Mouse (Mus musculus): ENCODE measurements around the gene Slc38a6. TPM values are rescaled to one million over a fixed set of nuclear protein-coding genes. Genes with fewer than 3 reads are reported as not detected.

The Slc38a6 gene
- total RNA-seq, 1 experiment = 17.4 TPM

DNA sequence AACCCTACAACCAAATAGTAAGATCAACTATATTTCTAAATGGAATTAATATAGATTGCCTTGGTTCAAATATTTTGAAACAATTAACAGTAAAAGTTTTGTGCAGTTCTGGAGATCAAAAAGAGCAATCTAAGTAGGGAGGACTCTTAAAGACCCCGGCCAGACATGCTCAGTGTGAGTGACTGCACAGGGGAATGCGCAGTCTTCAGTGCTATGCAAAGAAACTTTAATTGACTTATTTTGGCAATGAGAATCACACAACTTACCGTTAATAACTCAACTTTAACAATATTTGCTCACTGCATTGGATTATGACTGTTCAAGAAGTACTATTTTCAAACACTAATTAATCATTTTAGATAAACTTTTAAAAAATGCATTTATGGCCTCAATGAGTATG, 17.0 kb upstream of the Slc38a6 start:
- no peaks in the 10 kb centered on the region for H3K36me3 ChIP-seq (ENCODE audit: control insufficient read depth, insufficient read depth, low read length, poor library complexity, severe bottlenecking)
- DNase-seq (ENCODE audit: low read depth, low spot score) = no peak
- TF ChIP-seq HCFC1 (IDR thresholded peaks at IDR 0.05; ENCODE audit: borderline replicate concordance, insufficient read depth, low read length) = no peak
- TF ChIP-seq ZNF384 (IDR thresholded peaks at IDR 0.05; ENCODE audit: low read depth, low read length) = no peak
- no peak for TF ChIP-seq MAFK (IDR thresholded peaks at IDR 0.05; ENCODE audit: insufficient read depth, low read depth, low read length)
- no peak for TF ChIP-seq CHD2 (IDR thresholded peaks at IDR 0.05; ENCODE audit: low read depth, low read length)
- TF ChIP-seq ZC3H11A (IDR thresholded peaks at IDR 0.05; ENCODE audit: borderline replicate concordance, low read depth, low read length) = no peak
- in situ Hi-C loops (cut with MboI; ENCODE audit: low sequenced_read_pairs in 2 of 2, unreplicated experiment in 2 of 2) = no loop called here
- H3K4me1 ChIP-seq (ENCODE audit: control insufficient read depth in 2 of 2, insufficient read depth in 2 of 2, low read length in 2 of 2, poor library complexity in 1 of 2) = no peaks in the 10 kb centered on the region
- H3K4me3 ChIP-seq (ENCODE audit: insufficient read depth in 1 of 2, low read depth in 1 of 2, low read length in 2 of 2, poor library complexity in 1 of 2, severe bottlenecking in 1 of 2) = no peak overlapping the region
- no peak overlapping the region for H3K27ac ChIP-seq (ENCODE audit: insufficient read depth, low read depth, low read length, poor library complexity, severe bottlenecking)
- H3K9ac ChIP-seq (ENCODE audit: insufficient read depth, low read depth, low read length, poor library complexity, severe bottlenecking) = no peak overlapping the region
- H3K9me3 ChIP-seq (ENCODE audit: control insufficient read depth, insufficient read depth, low read depth, low read length) = no peaks in the 10 kb centered on the region

- in situ Hi-C loops (cut with MboI; ENCODE audit: low sequenced_read_pairs in 2 of 2, unreplicated experiment in 2 of 2) = no loop called here
- Histone ChIP-seq H3K9ac (ENCODE audit: insufficient read depth, low read depth, low read length, poor library complexity, severe bottlenecking) (no peak overlapping the region), H3K4me3 (ENCODE audit: insufficient read depth in 1 of 2, low read depth in 1 of 2, low read length in 2 of 2, poor library complexity in 1 of 2, severe bottlenecking in 1 of 2) (no peak overlapping the region), H3K4me1 (ENCODE audit: control insufficient read depth in 2 of 2, insufficient read depth in 2 of 2, low read length in 2 of 2, poor library complexity in 1 of 2) (no peaks in the 10 kb centered on the region), H3K36me3 (ENCODE audit: control insufficient read depth, insufficient read depth, low read length, poor library complexity, severe bottlenecking) (no peaks in the 10 kb centered on the region), H3K27ac (ENCODE audit: insufficient read depth, low read depth, low read length, poor library complexity, severe bottlenecking) (no peak overlapping the region), H3K9me3 (ENCODE audit: control insufficient read depth, insufficient read depth, low read depth, low read length) (no peaks in the 10 kb centered on the region)
- DNase-seq (ENCODE audit: low read depth, low spot score) = no peak
- TF ChIP-seq CHD2 (IDR thresholded peaks at IDR 0.05; ENCODE audit: low read depth, low read length) = no peak
- TF ChIP-seq HCFC1 (IDR thresholded peaks at IDR 0.05; ENCODE audit: borderline replicate concordance, insufficient read depth, low read length) = no peak
- TF ChIP-seq MAFK (IDR thresholded peaks at IDR 0.05; ENCODE audit: insufficient read depth, low read depth, low read length) = no peak
- TF ChIP-seq ZC3H11A (IDR thresholded peaks at IDR 0.05; ENCODE audit: borderline replicate concordance, low read depth, low read length) = no peak
- TF ChIP-seq ZNF384 (IDR thresholded peaks at IDR 0.05; ENCODE audit: low read depth, low read length) = no peak
These were observed 16.6 kb upstream of the Slc38a6 start for GRCm38 (mm10) chr12:73269933-73270332.

- Histone ChIP-seq H3K9ac (ENCODE audit: insufficient read depth, low read depth, low read length, poor library complexity, severe bottlenecking) (no peak overlapping the region), H3K4me3 (ENCODE audit: insufficient read depth in 1 of 2, low read depth in 1 of 2, low read length in 2 of 2, poor library complexity in 1 of 2, severe bottlenecking in 1 of 2) (no peak overlapping the region), H3K9me3 (ENCODE audit: control insufficient read depth, insufficient read depth, low read depth, low read length) (no peaks in the 10 kb centered on the region), H3K36me3 (ENCODE audit: control insufficient read depth, insufficient read depth, low read length, poor library complexity, severe bottlenecking) (peaks cover 7% of the 10 kb centered on the region), H3K27ac (ENCODE audit: insufficient read depth, low read depth, low read length, poor library complexity, severe bottlenecking) (no peak overlapping the region), H3K4me1 (ENCODE audit: control insufficient read depth in 2 of 2, insufficient read depth in 2 of 2, low read length in 2 of 2, poor library complexity in 1 of 2) (no peaks in the 10 kb centered on the region)
- no peak for DNase-seq (ENCODE audit: low read depth, low spot score)
- in situ Hi-C loops (cut with MboI; ENCODE audit: low sequenced_read_pairs in 2 of 2, unreplicated experiment in 2 of 2) = no loop called here
- TF ChIP-seq CHD2 (IDR thresholded peaks at IDR 0.05; ENCODE audit: low read depth, low read length) (no peak), ZC3H11A (IDR thresholded peaks at IDR 0.05; ENCODE audit: borderline replicate concordance, low read depth, low read length) (no peak), MAFK (IDR thresholded peaks at IDR 0.05; ENCODE audit: insufficient read depth, low read depth, low read length) (no peak), ZNF384 (IDR thresholded peaks at IDR 0.05; ENCODE audit: low read depth, low read length) (no peak), HCFC1 (IDR thresholded peaks at IDR 0.05; ENCODE audit: borderline replicate concordance, insufficient read depth, low read length) (no peak)
These were observed 11.7 kb upstream of the Slc38a6 start for GRCm38 (mm10) chr12:73274921-73275320.

- no peak overlapping the region for H3K27ac ChIP-seq (ENCODE audit: insufficient read depth, low read depth, low read length, poor library complexity, severe bottlenecking)
These were observed 1.0 kb downstream of the Slc38a6 start for GRCm38 (mm10) chr12:73287609-73288008.

GRCm38 (mm10) chr12:73288626-73289025, 2.0 kb downstream of the Slc38a6 start:
- no peak for DNase-seq (ENCODE audit: low read depth, low spot score)

More at GRCm38 (mm10) chr12:73287609-73288008, 1.0 kb downstream of the Slc38a6 start:
- Histone ChIP-seq H3K9ac (ENCODE audit: insufficient read depth, low read depth, low read length, poor library complexity, severe bottlenecking) (peak overlapping the region; percentile 81; the same call in 1 of the 2 replicates), H3K36me3 (ENCODE audit: control insufficient read depth, insufficient read depth, low read length, poor library complexity, severe bottlenecking) (peaks cover 2% of the 10 kb centered on the region), H3K9me3 (ENCODE audit: control insufficient read depth, insufficient read depth, low read depth, low read length) (no peaks in the 10 kb centered on the region), H3K4me3 (ENCODE audit: insufficient read depth in 1 of 2, low read depth in 1 of 2, low read length in 2 of 2, poor library complexity in 1 of 2, severe bottlenecking in 1 of 2) (peak overlapping the region; percentile 69 to 85), H3K4me1 (ENCODE audit: control insufficient read depth in 2 of 2, insufficient read depth in 2 of 2, low read length in 2 of 2, poor library complexity in 1 of 2) (no peaks in the 10 kb centered on the region)
- in situ Hi-C loops (cut with MboI; ENCODE audit: low sequenced_read_pairs in 2 of 2, unreplicated experiment in 2 of 2) = no loop called here
- DNase-seq (ENCODE audit: low read depth, low spot score) = no peak
- TF ChIP-seq CHD2 (IDR thresholded peaks at IDR 0.05; ENCODE audit: low read depth, low read length) = no peak
- TF ChIP-seq HCFC1 (IDR thresholded peaks at IDR 0.05; ENCODE audit: borderline replicate concordance, insufficient read depth, low read length) = no peak

More at GRCm38 (mm10) chr12:73288626-73289025, 2.0 kb downstream of the Slc38a6 start:
- H3K27ac ChIP-seq (ENCODE audit: insufficient read depth, low read depth, low read length, poor library complexity, severe bottlenecking) = no peak overlapping the region
- H3K4me1 ChIP-seq (ENCODE audit: control insufficient read depth in 2 of 2, insufficient read depth in 2 of 2, low read length in 2 of 2, poor library complexity in 1 of 2) = no peaks in the 10 kb centered on the region
- H3K4me3 ChIP-seq (ENCODE audit: insufficient read depth in 1 of 2, low read depth in 1 of 2, low read length in 2 of 2, poor library complexity in 1 of 2, severe bottlenecking in 1 of 2) = no peak overlapping the region
- in situ Hi-C loops (cut with MboI; ENCODE audit: low sequenced_read_pairs in 2 of 2, unreplicated experiment in 2 of 2) = no loop called here
- H3K9me3 ChIP-seq (ENCODE audit: control insufficient read depth, insufficient read depth, low read depth, low read length) = no peaks in the 10 kb centered on the region
- TF ChIP-seq ZC3H11A (IDR thresholded peaks at IDR 0.05; ENCODE audit: borderline replicate concordance, low read depth, low read length) (no peak), ZNF384 (IDR thresholded peaks at IDR 0.05; ENCODE audit: low read depth, low read length) (no peak), MAFK (IDR thresholded peaks at IDR 0.05; ENCODE audit: insufficient read depth, low read depth, low read length) (no peak), CHD2 (IDR thresholded peaks at IDR 0.05; ENCODE audit: low read depth, low read length) (no peak), HCFC1 (IDR thresholded peaks at IDR 0.05; ENCODE audit: borderline replicate concordance, insufficient read depth, low read length) (no peak)
- no peak overlapping the region for H3K9ac ChIP-seq (ENCODE audit: insufficient read depth, low read depth, low read length, poor library complexity, severe bottlenecking)
- peaks cover 2% of the 10 kb centered on the region; the same call in 1 of the 2 replicates for H3K36me3 ChIP-seq (ENCODE audit: control insufficient read depth, insufficient read depth, low read length, poor library complexity, severe bottlenecking)

All from ES-E14 (cell line).